Mouse (Mus musculus) lung, postnatal 0 days (tissue): ENCODE measurements at regions not wholly inside any gene's neighbourhood (a gene's known extent, or its start where the extent isn't known, plus 50 kb on each side); places are given as distances from the start of the nearest gene placed in this dataset.
A peak's percentile ranks its signal among the peaks of the same experiment; 100 is the strongest.

Experiments used
- CTCF ChIP-seq: IDR thresholded peaks from 2 replicates; pipeline ENCODE4 v1.5.1; 2016; ENCODE audit warnings: antibody characterized with exemption, mild to moderate bottlenecking
- EP300 ChIP-seq: IDR thresholded peaks from 2 replicates; pipeline ENCODE4 v1.6.1; 2016; ENCODE audit warnings: antibody characterized with exemption, mild to moderate bottlenecking, control low read depth

DNA sequence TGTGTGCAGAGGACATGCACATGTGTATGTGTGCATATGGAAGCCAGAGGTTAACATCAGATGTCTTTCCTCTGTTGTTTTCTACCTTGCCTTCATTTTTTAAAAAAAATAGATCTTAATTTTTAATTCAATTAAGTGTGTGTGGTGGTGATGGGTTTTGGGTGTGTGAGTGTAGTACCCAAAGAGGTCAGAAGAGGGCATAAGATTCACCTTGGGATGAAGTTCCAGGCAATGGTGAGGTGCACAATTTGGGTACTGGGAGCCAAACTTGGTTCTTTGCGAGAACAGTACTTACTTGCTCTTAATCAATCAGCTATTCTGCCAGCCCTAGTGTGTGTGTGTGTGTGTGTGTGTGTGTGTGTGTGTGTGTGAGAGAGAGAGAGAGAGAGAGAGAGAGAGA, 106.9 kb upstream of the Gli2 start:
- peak; percentile 50 for TF ChIP-seq CTCF
- TF ChIP-seq EP300: no peak
